Mouse (Mus musculus) activated CD4-positive, CD25-positive, alpha-beta regulatory T cell, adult 4 months (primary cell): ENCODE data around the gene Gm21170. TPM values are rescaled to one million over a fixed set of nuclear protein-coding genes. Genes with fewer than 3 reads are reported as not detected.
"Not testable (repeated sequence)": the region's sequence is repeated elsewhere in the genome, so short reads cannot be mapped to it uniquely, and the experiment has no call there.

Experiments
- ATAC-seq: one replicate; pipeline ENCODE4 v1.8.0; 2017
- polyA plus RNA-seq, 2 experiments: library from polyadenylated mRNA; unstranded; fragments of 100-300 nt; shearing (Covaris generic); gene quantifications; one replicate each; pipeline ENCODE4 v1.2.1; 2017

Gene Gm21170
- polyA plus RNA-seq = not detected

GRCm38 (mm10) chrY:47690998-47691397 lies at the start of gene Gm21170:
Gene Gm21170 (minus strand): TSS chrY:47691098.
- ATAC-seq = not testable (repeated sequence)

Other genes with a start within 250 kb of the Gm21170 start
- gene Gm21256, start 240.1 kb downstream of the Gm21170 start, polyA plus RNA-seq = not detected